Mouse (Mus musculus): ENCODE results near the gene Spg11. TPM values are rescaled to one million over a fixed set of nuclear protein-coding genes. Genes with fewer than 3 reads are reported as not detected.

The Spg11 gene
- polyA plus RNA-seq, 1 experiment from 2014 or later, result 9.5 TPM

GRCm38 (mm10) chr2:122157561-122157960 lies 39.4 kb upstream of the Spg11 start:
- no peak for DNase-seq (ENCODE audit: low spot score)
- no peak for ATAC-seq (ENCODE audit: insufficient number of reproducible peaks, low FRiP score, low TSS enrichment, low read depth)
- Histone ChIP-seq H3K36me3 (ENCODE audit: control insufficient read depth, insufficient read depth, low read length) (no peaks in the 10 kb centered on the region; the same call in 1 of the 2 replicates), H3K4me3 (ENCODE audit: low read depth, low read length) (no peak overlapping the region), H3K4me1 (ENCODE audit: control insufficient read depth, insufficient read depth, low read length) (no peaks in the 10 kb centered on the region; the same call in 1 of the 2 replicates), H3K4me2 (ENCODE audit: low read depth, severe bottlenecking) (no peak overlapping the region), H3K9me3 (ENCODE audit: control insufficient read depth, low read length) (no peaks in the 10 kb centered on the region), H3K27ac (replicated peaks; ENCODE audit: low read depth, low read length) (no peak overlapping the region), H3K27me3 (ENCODE audit: control insufficient read depth, insufficient read depth, low read length) (no peaks in the 10 kb centered on the region), H3K9ac (ENCODE audit: low read length) (no peak overlapping the region)

- H3K27me3 ChIP-seq (ENCODE audit: control insufficient read depth, insufficient read depth, low read length), result no peaks in the 10 kb centered on the region
- no peaks in the 10 kb centered on the region for H3K9me3 ChIP-seq (ENCODE audit: control insufficient read depth, low read length)
- 93% methylated on average over 4 of the region's 4 CpGs for WGBS
- H3K9ac ChIP-seq (ENCODE audit: low read length), result no peak overlapping the region
- H3K4me3 ChIP-seq (ENCODE audit: low read depth, low read length), result no peak overlapping the region
- no peak for ATAC-seq (ENCODE audit: insufficient number of reproducible peaks, low FRiP score, low TSS enrichment, low read depth)
- no peak overlapping the region for H3K4me2 ChIP-seq (ENCODE audit: low read depth, severe bottlenecking)
- no peaks in the 10 kb centered on the region; the same call in 1 of the 2 replicates for H3K36me3 ChIP-seq (ENCODE audit: control insufficient read depth, insufficient read depth, low read length)
- H3K4me1 ChIP-seq (ENCODE audit: control insufficient read depth, insufficient read depth, low read length), result no peaks in the 10 kb centered on the region; the same call in 1 of the 2 replicates
- no peak overlapping the region for H3K27ac ChIP-seq (replicated peaks; ENCODE audit: low read depth, low read length)
- no peak for DNase-seq (ENCODE audit: low spot score)
Measured at GRCm38 (mm10) chr2:122156051-122156700, 38.0 kb upstream of the Spg11 start.

DNA sequence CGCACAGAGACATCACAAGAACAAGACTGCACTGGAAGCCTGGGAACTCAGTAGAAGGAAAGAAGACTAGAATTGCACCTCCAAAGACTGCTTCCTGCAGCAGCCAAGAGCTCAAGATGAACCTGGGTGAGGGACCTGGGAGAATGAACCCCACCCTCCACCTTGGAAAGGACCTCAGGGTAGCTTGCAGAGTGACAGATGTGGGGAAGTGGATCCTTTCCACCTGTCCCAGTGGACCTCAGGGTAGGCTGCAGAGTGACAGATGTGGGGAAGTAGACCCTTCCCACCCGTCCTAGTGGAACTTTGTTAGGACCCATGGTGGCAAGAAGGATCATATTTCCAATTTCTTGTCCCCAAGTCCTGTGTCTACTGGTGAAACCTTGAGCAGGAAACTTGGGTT lies 37.1 kb upstream of the Spg11 start:
- no peaks in the 10 kb centered on the region for H3K27me3 ChIP-seq (ENCODE audit: control insufficient read depth, insufficient read depth, low read length)
- DNase-seq (ENCODE audit: low spot score) (no peak), ATAC-seq (ENCODE audit: insufficient number of reproducible peaks, low FRiP score, low TSS enrichment, low read depth) (no peak)
- H3K36me3 ChIP-seq (ENCODE audit: control insufficient read depth, insufficient read depth, low read length), result no peaks in the 10 kb centered on the region; the same call in 1 of the 2 replicates
- no peaks in the 10 kb centered on the region for H3K9me3 ChIP-seq (ENCODE audit: control insufficient read depth, low read length)
- no peak overlapping the region for H3K27ac ChIP-seq (replicated peaks; ENCODE audit: low read depth, low read length)
- no peak overlapping the region for H3K4me2 ChIP-seq (ENCODE audit: low read depth, severe bottlenecking)
- H3K4me1 ChIP-seq (ENCODE audit: control insufficient read depth, insufficient read depth, low read length), result no peaks in the 10 kb centered on the region; the same call in 1 of the 2 replicates
- 80% methylated on average over 2 of the region's 2 CpGs for WGBS
- H3K4me3 ChIP-seq (ENCODE audit: low read depth, low read length), result no peak overlapping the region
- no peak overlapping the region for H3K9ac ChIP-seq (ENCODE audit: low read length)

- Histone ChIP-seq H3K4me2 (ENCODE audit: low read depth, severe bottlenecking) (no peak overlapping the region), H3K9me3 (ENCODE audit: control insufficient read depth, low read length) (no peaks in the 10 kb centered on the region), H3K4me3 (ENCODE audit: low read depth, low read length) (no peak overlapping the region), H3K36me3 (ENCODE audit: control insufficient read depth, insufficient read depth, low read length) (no peaks in the 10 kb centered on the region; the same call in 1 of the 2 replicates), H3K9ac (ENCODE audit: low read length) (no peak overlapping the region), H3K4me1 (ENCODE audit: control insufficient read depth, insufficient read depth, low read length) (no peaks in the 10 kb centered on the region; the same call in 1 of the 2 replicates), H3K27me3 (ENCODE audit: control insufficient read depth, insufficient read depth, low read length) (no peaks in the 10 kb centered on the region), H3K27ac (replicated peaks; ENCODE audit: low read depth, low read length) (no peak overlapping the region)
- DNase-seq (ENCODE audit: low spot score) (no peak), ATAC-seq (ENCODE audit: insufficient number of reproducible peaks, low FRiP score, low TSS enrichment, low read depth) (no peak)
- 93% methylated on average over 2 of the region's 2 CpGs for WGBS
Measured at GRCm38 (mm10) chr2:122154479-122154878, 36.3 kb upstream of the Spg11 start.

GRCm38 (mm10) chr2:122153681-122154365 lies 35.6 kb upstream of the Spg11 start:
- H3K9ac ChIP-seq (ENCODE audit: low read length), result no peak overlapping the region
- ATAC-seq (ENCODE audit: insufficient number of reproducible peaks, low FRiP score, low TSS enrichment, low read depth) (no peak), DNase-seq (ENCODE audit: low spot score) (no peak)
- 81% methylated on average over 6 of the region's 7 CpGs for WGBS
- H3K4me1 ChIP-seq (ENCODE audit: control insufficient read depth, insufficient read depth, low read length), result no peaks in the 10 kb centered on the region; the same call in 1 of the 2 replicates
- no peak overlapping the region for H3K4me2 ChIP-seq (ENCODE audit: low read depth, severe bottlenecking)
- no peak overlapping the region for H3K4me3 ChIP-seq (ENCODE audit: low read depth, low read length)
- no peaks in the 10 kb centered on the region; the same call in 1 of the 2 replicates for H3K36me3 ChIP-seq (ENCODE audit: control insufficient read depth, insufficient read depth, low read length)
- no peak overlapping the region for H3K27ac ChIP-seq (replicated peaks; ENCODE audit: low read depth, low read length)
- H3K9me3 ChIP-seq (ENCODE audit: control insufficient read depth, low read length), result no peaks in the 10 kb centered on the region
- no peaks in the 10 kb centered on the region for H3K27me3 ChIP-seq (ENCODE audit: control insufficient read depth, insufficient read depth, low read length)

DNA sequence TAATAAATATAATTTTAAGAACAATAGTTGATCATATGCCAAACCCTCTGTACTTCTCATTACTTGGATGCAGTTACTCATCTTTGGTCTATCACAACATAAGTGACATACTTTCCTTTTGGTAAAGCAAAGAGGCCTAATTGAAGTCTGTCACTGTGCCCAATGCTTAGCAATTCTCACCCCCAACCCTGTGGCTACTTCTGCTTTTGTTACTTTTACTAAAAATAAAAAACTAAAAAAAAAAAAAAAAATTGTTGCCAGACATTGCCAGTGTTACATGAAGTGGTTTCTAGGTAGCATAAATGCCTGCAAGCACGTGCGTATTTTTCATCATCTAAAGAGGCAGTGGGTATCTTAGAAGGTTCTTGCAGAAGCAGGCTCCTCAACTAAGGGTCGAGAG lies 34.7 kb upstream of the Spg11 start:
- no peaks in the 10 kb centered on the region for H3K4me1 ChIP-seq (ENCODE audit: control insufficient read depth, insufficient read depth, low read length)
- H3K9me3 ChIP-seq (ENCODE audit: control insufficient read depth, low read length), result no peaks in the 10 kb centered on the region
- no peaks in the 10 kb centered on the region; the same call in 1 of the 2 replicates for H3K36me3 ChIP-seq (ENCODE audit: control insufficient read depth, insufficient read depth, low read length)
- H3K27ac ChIP-seq (replicated peaks; ENCODE audit: low read depth, low read length), result no peak overlapping the region
- 87% methylated on average over 3 of the region's 3 CpGs for WGBS
- no peak overlapping the region for H3K4me3 ChIP-seq (ENCODE audit: low read depth, low read length)
- H3K4me2 ChIP-seq (ENCODE audit: low read depth, severe bottlenecking), result no peak overlapping the region
- H3K27me3 ChIP-seq (ENCODE audit: control insufficient read depth, insufficient read depth, low read length), result no peaks in the 10 kb centered on the region
- H3K9ac ChIP-seq (ENCODE audit: low read length), result no peak overlapping the region
- ATAC-seq (ENCODE audit: insufficient number of reproducible peaks, low FRiP score, low TSS enrichment, low read depth), result no peak
- DNase-seq (ENCODE audit: low spot score), result no peak

GRCm38 (mm10) chr2:122151221-122151620 lies 33.0 kb upstream of the Spg11 start:
- ATAC-seq (ENCODE audit: insufficient number of reproducible peaks, low FRiP score, low TSS enrichment, low read depth), result no peak
- H3K9ac ChIP-seq (ENCODE audit: low read length), result no peak overlapping the region
- no peak overlapping the region for H3K4me2 ChIP-seq (ENCODE audit: low read depth, severe bottlenecking)
- DNase-seq (ENCODE audit: low spot score), result no peak
- WGBS, result 85% methylated on average over 1 of the region's 1 CpGs
- H3K27ac ChIP-seq (replicated peaks; ENCODE audit: low read depth, low read length), result no peak overlapping the region
- H3K4me3 ChIP-seq (ENCODE audit: low read depth, low read length), result no peak overlapping the region
- no peaks in the 10 kb centered on the region; the same call in 1 of the 2 replicates for H3K36me3 ChIP-seq (ENCODE audit: control insufficient read depth, insufficient read depth, low read length)
- H3K9me3 ChIP-seq (ENCODE audit: control insufficient read depth, low read length), result no peaks in the 10 kb centered on the region
- no peaks in the 10 kb centered on the region for H3K27me3 ChIP-seq (ENCODE audit: control insufficient read depth, insufficient read depth, low read length)
- H3K4me1 ChIP-seq (ENCODE audit: control insufficient read depth, insufficient read depth, low read length), result no peaks in the 10 kb centered on the region

GRCm38 (mm10) chr2:122149716-122150115 lies 31.5 kb upstream of the Spg11 start:
- no peaks in the 10 kb centered on the region for H3K27me3 ChIP-seq (ENCODE audit: control insufficient read depth, insufficient read depth, low read length)
- 80% methylated on average over 3 of the region's 3 CpGs for WGBS
- no peak overlapping the region for H3K9ac ChIP-seq (ENCODE audit: low read length)
- no peak overlapping the region for H3K27ac ChIP-seq (replicated peaks; ENCODE audit: low read depth, low read length)
- no peak overlapping the region for H3K4me2 ChIP-seq (ENCODE audit: low read depth, severe bottlenecking)
- ATAC-seq (ENCODE audit: insufficient number of reproducible peaks, low FRiP score, low TSS enrichment, low read depth) (no peak), DNase-seq (ENCODE audit: low spot score) (no peak)
- H3K4me3 ChIP-seq (ENCODE audit: low read depth, low read length), result no peak overlapping the region
- H3K4me1 ChIP-seq (ENCODE audit: control insufficient read depth, insufficient read depth, low read length), result no peaks in the 10 kb centered on the region
- no peaks in the 10 kb centered on the region for H3K9me3 ChIP-seq (ENCODE audit: control insufficient read depth, low read length)
- no peaks in the 10 kb centered on the region; the same call in 1 of the 2 replicates for H3K36me3 ChIP-seq (ENCODE audit: control insufficient read depth, insufficient read depth, low read length)

Measured in limb, embryonic 11.5 days (tissue).